Mouse (Mus musculus) layer of hippocampus, postnatal 36 days (tissue): Measurements from ENCODE around the gene Olfr874. TPM values are rescaled to one million over a fixed set of nuclear protein-coding genes. Genes with fewer than 3 reads are reported as not detected.
"Not testable (repeated sequence)": the region's sequence is repeated elsewhere in the genome, so short reads cannot be mapped to it uniquely, and the experiment has no call there.

Source experiments
- DNase-seq, 2 experiments: peaks; one replicate each; pipeline ENCODE4 v3.0.0; 2022
- total RNA-seq, 2 experiments: library from RNA; stranded (reverse); gene quantifications; 2 replicates each; pipeline ENCODE4 v1.2.3; 2021

Gene Olfr874
- total RNA-seq, result not detected

- no peak for DNase-seq
Observed at GRCm38 (mm10) chr9:37744806-37745205, at the start of gene Olfr874. Gene Olfr874, plus strand, starts transcription at chr9:37745106.

- no peak for DNase-seq
Observed at GRCm38 (mm10) chr9:37716150-37716549, 28.8 kb upstream of the Olfr874 start, which contains the start of gene Olfr160. Gene Olfr160, minus strand, starts transcription at chr9:37716250.

- DNase-seq, result no peak
Observed at GRCm38 (mm10) chr9:37734310-37734709, 10.6 kb upstream of the Olfr874 start.

DNA sequence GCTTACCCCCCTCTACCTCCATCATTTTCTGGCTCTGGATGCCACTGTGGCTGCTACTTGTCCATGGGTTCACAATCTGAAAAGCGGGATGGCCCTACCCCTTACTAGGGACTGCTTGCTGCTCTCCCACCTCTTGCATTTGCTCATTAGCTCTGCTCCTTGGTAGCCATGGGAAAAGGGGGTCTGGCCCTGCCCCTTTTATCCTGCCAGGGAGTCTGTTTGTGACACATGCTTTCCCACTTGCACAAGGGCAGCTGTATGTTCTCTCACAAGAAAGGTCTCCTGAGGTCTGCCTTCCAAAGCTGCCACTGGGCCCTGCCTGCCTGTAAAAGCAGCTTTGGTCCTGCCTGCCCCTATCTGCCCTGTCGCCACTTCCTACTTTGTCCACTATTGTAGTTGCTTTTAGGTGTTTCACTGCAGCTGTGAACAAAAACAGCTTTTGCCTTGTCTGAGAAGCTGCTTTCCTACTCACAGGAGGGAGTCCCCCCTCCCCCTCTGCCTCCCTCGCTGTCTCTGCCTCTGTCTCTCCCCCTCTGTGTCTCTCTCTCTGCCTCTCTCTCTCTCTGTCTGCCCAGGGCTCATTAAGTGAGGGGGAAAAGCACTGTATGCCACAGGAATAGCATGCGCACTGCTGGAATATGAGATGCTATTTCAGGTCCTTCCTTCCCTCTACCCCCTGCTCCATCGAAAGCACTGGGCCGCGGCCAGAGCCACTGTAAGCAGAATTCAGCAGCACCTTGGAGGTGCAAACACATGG is 5.6 kb downstream of the Olfr874 start:
- no peak for DNase-seq

GRCm38 (mm10) chr9:37751467-37751866 is 6.6 kb downstream of the Olfr874 start:
- no peak for DNase-seq

DNA sequence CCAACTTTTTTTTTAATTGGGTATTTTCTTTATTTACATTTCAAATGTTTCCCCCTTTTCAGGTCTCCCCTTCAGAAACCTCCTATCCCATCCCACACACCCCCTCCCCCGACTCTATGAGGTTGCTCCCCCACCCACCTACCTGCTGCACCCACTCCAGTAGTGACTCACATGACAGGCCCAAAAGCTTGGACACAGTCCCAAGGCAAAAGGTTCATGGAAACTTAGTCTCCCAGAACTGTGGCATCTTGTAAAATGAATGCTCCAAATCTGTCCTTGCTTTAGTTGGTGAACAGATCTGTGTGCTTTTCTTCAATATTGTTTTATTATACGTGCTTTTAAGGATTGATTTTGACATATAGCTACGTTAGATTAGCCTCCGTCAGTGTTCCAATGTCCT is 7.1 kb downstream of the Olfr874 start:
- DNase-seq, result no peak

DNA sequence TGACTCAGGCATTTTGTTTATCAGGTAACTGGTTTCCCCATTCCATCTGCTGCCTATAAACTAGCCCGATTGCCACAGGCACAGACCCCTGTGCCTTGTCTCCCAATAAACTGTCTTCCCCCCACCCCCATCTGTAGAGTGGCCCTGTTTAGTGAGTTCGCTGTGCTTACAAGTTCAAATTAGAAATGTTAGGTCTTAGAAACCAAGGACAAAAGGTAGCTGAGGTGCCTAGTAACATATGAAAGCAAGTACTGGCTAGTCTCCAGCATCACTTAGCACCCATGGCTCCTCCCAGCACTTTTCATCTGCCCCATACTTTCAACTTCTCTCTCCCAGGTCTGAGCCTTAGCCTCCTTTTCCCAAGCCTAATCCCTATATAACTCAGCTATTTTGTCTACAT is 16.8 kb downstream of the Olfr874 start:
- DNase-seq, result no peak

GRCm38 (mm10) chr9:37762541-37762940 is 17.6 kb downstream of the Olfr874 start:
- DNase-seq, result no peak

GRCm38 (mm10) chr9:37770661-37771060 is 25.8 kb downstream of the Olfr874 start:
- DNase-seq, result no peak

GRCm38 (mm10) chr9:37771759-37772158 is 26.9 kb downstream of the Olfr874 start, which contains the start of gene Olfr875:
Gene Olfr875, plus strand, starts transcription at chr9:37771857.
- DNase-seq, result no peak

GRCm38 (mm10) chr9:37782766-37783260 is 37.9 kb downstream of the Olfr874 start:
- peak; percentile 10 to 24 for DNase-seq

GRCm38 (mm10) chr9:37783394-37784387 is 38.8 kb downstream of the Olfr874 start:
- DNase-seq, result not testable (repeated sequence)

- no peak for DNase-seq
Observed at GRCm38 (mm10) chr9:37786411-37786810, 41.5 kb downstream of the Olfr874 start.

Other genes starting within 250 kb of the Olfr874 start
- 10 to 100 TPM; 17.7 to 22.6 TPM for gene Esam, start 217.0 kb upstream of the Olfr874 start, total RNA-seq
- 1 to 10 TPM; 2.7 to 4.7 TPM for gene Vsig2, start 205.9 kb upstream of the Olfr874 start, total RNA-seq
- gene Nrgn, start 192.2 kb upstream of the Olfr874 start, total RNA-seq, result 1,000 to 10,000 TPM; 1,507 to 1,630 TPM
- 10 to 100 TPM; 13.0 to 13.3 TPM for gene Siae, start 189.4 kb upstream of the Olfr874 start, total RNA-seq
- 1 to 10 TPM; 1.5 to 2.4 TPM for gene Spa17, start 131.4 kb upstream of the Olfr874 start, total RNA-seq
- gene Tbrg1, start 87.8 kb upstream of the Olfr874 start, total RNA-seq, result 10 to 100 TPM; 48.1 to 48.3 TPM
- gene Panx3, start 75.9 kb upstream of the Olfr874 start, total RNA-seq, result not detected
- gene Olfr160, start 28.9 kb upstream of the Olfr874 start, total RNA-seq, result not detected
- not detected for gene Olfr875, start 26.8 kb downstream of the Olfr874 start, total RNA-seq
- not detected for gene Olfr876, start 57.9 kb downstream of the Olfr874 start, total RNA-seq
- under 1 TPM in 1 of 2 experiments, not detected in 1; 0.43 TPM for gene Olfr877, start 109.2 kb downstream of the Olfr874 start, total RNA-seq
- not detected for gene Olfr145, start 151.6 kb downstream of the Olfr874 start, total RNA-seq
- not detected for gene Olfr878, start 172.7 kb downstream of the Olfr874 start, total RNA-seq
- not detected for gene Olfr881, start 246.7 kb downstream of the Olfr874 start, total RNA-seq